Mouse (Mus musculus) T-helper 2 cell (primary cell): ENCODE measurements around the gene Pfkp.

ENCODE experiments used
- in situ Hi-C: fragments of 300-600 bp; cut with MboI, MseI; formaldehyde crosslinking; loops from one replicate; pipeline ENCODE4 v1.15.1; 2025; ENCODE audit warnings: high pct_unique_total_duplicates

The Pfkp gene

DNA sequence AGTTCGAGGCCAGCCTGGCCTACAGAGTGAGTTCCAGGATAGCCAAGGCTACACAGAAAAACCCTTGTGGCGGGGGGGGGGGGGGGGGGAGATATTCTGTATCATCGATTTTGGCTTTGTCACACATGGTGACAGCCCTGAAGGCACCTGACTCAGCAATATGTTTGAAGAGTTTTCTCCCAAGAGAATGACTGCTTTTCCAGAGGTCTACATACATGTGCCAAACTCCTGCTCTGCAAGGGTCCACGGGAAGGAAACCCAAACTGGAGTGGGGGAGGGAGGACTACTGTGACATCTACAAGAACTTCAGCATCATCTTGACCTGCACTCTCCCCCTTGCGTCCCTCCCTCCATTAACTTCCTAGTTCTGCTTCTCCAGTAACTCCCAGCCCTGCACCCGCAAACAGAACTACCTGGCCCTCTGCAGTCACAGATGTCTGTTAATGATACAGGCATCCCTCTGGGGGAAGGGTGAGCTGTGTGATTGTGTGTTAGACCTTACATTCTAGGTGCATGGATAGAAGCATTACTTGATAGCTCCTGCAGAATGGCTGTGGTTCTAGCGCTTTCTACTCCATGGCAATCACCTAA, 10.9 kb downstream of the Pfkp start:
- in situ Hi-C loops, result no loop called here

DNA sequence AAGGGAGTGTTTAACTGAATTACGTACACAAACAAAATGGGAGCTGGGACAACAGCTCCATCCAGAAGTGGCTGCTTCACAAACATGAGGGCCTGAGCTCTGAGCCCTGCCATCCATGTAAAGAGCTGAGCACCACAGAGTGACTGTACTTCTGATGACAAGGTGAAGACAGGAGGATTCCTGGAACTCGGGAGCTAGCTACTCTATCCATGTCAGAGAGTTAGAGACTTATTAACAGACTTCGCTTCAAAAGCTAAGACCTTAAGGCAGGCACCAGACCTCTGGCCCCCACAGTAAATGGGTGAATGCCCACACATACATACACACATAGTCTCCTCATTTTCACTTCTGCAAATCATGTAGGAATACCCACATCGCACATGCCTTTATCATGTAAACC, 11.6 kb downstream of the Pfkp start:
- in situ Hi-C loops, result no loop called here

- in situ Hi-C loops, result no loop called here
These were observed 12.1 kb downstream of the Pfkp start for GRCm38 (mm10) chr13:6636520-6636919.

GRCm38 (mm10) chr13:6635138-6636076, 13.2 kb downstream of the Pfkp start:
- in situ Hi-C loops, result no loop called here

DNA sequence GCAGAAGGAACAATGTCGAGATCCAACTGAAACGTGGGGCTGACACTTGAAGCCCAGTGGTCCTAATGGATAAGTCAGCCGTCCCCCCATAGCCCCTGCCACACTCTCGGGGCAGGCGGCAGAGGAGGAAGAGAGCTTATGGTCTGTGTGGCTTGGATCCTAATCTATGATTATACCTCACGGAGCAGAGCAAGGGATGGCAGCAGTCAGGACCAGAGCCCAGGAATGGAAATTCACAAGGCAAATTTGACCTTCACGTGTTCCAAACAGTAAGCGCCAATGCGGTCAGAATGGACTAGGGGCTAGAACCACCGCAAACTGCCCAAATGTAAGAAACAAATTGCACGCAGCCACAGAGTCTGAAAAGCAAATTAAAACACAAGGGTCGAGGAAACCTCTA, 14.5 kb downstream of the Pfkp start:
- in situ Hi-C loops, result no loop called here

DNA sequence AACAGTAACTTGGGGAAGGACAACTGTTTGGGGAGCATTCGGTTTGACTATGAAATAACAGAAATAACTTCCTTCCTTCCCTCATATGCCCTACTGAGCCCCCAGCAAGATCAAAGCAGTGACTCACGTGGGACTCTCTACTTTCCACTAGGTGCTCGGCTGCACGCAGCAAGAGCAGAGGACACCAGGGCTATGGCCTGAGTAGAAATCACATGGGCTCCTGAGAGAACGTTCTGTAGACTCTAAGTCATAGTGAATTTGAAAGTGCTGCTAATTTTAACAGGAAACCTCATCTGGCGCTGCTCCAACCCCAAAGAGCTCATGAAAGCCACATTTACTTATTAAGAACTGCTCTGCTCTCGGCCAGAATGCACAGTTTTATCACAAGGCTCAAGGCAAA, 15.1 kb downstream of the Pfkp start:
- in situ Hi-C loops, result no loop called here

DNA sequence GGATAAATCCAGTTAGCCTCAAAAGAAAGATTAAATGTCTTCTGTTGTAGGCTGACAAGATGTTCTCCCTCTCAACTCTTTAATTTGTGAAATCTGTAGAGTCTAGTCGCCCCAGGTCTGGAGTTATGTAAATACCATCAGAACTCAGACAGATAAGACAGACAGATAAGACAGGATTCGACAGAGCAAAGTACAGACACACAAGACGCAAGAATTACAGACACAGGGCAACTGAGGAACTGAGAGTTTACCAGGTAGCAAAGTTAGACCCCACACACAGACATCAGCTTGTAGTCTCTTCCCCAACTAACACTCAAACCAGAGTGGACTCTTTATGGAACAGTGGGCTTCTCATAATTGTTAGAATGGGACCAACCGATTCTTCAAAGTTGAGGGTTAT, 15.6 kb downstream of the Pfkp start:
- in situ Hi-C loops, result no loop called here

DNA sequence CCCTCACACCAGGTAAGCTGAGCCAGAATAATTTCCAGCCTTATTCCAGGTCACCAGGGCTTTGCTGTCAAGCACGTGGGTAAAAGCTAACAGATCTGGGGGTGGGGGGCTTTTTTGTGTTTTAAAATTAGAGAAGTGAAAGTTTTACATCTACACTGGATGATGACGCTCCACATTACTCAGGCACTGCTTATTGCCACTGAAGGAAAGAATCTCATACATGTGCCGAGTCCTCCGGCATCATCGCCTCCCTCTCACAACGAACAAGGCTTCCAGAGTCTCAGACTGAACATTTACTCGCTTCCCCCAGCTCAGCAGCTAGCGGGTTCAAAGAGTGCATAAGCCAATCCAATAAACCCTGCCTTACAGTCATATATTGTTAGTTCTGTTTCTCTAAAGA, 16.1 kb downstream of the Pfkp start:
- in situ Hi-C loops, result no loop called here

DNA sequence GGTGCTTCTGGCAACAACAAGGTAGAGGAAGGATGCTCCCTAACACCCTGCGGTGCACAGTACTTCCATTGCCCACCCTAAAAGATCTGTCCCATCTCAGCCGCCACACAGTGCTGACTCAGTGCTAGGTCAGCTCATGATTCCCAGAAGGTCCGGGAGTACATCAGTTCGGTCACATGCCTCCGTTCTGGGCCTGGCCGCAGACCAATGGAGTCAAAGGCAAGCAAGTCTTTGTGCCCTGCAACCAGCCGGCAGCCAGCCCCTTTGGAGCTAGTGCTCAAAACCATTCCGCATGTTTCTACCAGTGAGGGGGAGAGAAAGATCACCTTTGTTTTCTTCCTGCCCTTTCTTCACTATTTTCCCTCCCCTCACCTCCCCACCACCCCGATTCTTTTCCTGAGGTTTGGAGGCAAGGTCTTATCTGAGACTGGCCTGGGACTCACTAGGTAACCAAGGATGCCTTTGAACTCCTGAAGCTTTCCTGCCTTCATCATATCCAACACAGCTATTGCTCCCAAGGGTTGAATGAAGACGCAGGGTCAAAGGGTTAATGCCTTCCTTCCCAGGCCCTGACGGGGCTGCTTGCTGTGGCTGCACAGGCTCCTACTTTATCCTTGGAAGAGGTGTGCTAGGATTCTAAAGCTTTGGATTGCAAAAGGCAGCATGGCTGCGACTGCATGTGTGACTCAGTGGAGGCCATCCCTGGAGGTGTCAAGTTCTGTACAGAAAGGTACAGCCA, 16.6 kb downstream of the Pfkp start:
- in situ Hi-C loops, result no loop called here

- in situ Hi-C loops, result no loop called here
These were observed 17.9 kb downstream of the Pfkp start for GRCm38 (mm10) chr13:6630660-6631059.

- in situ Hi-C loops, result no loop called here
These were observed 18.6 kb downstream of the Pfkp start for GRCm38 (mm10) chr13:6629927-6630326.

- in situ Hi-C loops, result no loop called here
These were observed 19.4 kb downstream of the Pfkp start for GRCm38 (mm10) chr13:6628998-6629764.

- in situ Hi-C loops, result no loop called here
These were observed 20.3 kb downstream of the Pfkp start for GRCm38 (mm10) chr13:6628261-6628660.

- in situ Hi-C loops, result no loop called here
These were observed 21.2 kb downstream of the Pfkp start for GRCm38 (mm10) chr13:6627352-6627751.

GRCm38 (mm10) chr13:6626508-6627114, 22.0 kb downstream of the Pfkp start:
- in situ Hi-C loops, result no loop called here

- in situ Hi-C loops, result no loop called here
These were observed 22.6 kb downstream of the Pfkp start for GRCm38 (mm10) chr13:6625942-6626341.

GRCm38 (mm10) chr13:6624604-6625003, 24.0 kb downstream of the Pfkp start:
- in situ Hi-C loops, result no loop called here

DNA sequence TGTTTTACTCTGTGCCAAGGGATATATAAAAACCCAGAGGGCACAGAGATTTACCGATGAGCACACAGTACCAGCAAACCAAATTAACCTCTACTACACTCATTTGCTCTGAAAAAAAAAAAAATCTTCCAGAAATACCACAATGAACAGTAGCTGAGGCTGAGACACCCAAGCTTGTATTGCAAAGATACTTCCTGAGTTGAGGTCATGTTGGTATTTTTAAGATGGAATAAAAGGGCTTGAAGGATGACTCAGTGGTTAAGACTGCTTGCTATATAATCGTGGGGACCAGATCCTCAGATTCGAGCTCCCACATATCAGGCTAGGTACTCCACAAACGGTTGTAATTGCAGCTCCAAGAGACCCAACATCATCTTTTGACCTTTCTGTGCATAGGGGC, 24.5 kb downstream of the Pfkp start:
- in situ Hi-C loops, result no loop called here

- in situ Hi-C loops, result no loop called here
These were observed 26.7 kb downstream of the Pfkp start for GRCm38 (mm10) chr13:6621831-6622230.

GRCm38 (mm10) chr13:6620250-6620649, 28.3 kb downstream of the Pfkp start:
- in situ Hi-C loops, result no loop called here

GRCm38 (mm10) chr13:6618711-6619110, 29.9 kb downstream of the Pfkp start:
- in situ Hi-C loops, result no loop called here
